Mouse (Mus musculus) testis, postnatal 14 days (tissue): ENCODE data around the gene Eddm3b.
A peak's percentile ranks its signal among the peaks of the same experiment; 100 is the strongest.

Experiments
- DNase-seq: peaks from one replicate; pipeline ENCODE4 v3.0.0; 2021; ENCODE audit warnings: low spot score

Gene Eddm3b

GRCm38 (mm10) chr14:51094921-51095320 lies 19.3 kb upstream of the Eddm3b start:
- no peak for DNase-seq

DNA sequence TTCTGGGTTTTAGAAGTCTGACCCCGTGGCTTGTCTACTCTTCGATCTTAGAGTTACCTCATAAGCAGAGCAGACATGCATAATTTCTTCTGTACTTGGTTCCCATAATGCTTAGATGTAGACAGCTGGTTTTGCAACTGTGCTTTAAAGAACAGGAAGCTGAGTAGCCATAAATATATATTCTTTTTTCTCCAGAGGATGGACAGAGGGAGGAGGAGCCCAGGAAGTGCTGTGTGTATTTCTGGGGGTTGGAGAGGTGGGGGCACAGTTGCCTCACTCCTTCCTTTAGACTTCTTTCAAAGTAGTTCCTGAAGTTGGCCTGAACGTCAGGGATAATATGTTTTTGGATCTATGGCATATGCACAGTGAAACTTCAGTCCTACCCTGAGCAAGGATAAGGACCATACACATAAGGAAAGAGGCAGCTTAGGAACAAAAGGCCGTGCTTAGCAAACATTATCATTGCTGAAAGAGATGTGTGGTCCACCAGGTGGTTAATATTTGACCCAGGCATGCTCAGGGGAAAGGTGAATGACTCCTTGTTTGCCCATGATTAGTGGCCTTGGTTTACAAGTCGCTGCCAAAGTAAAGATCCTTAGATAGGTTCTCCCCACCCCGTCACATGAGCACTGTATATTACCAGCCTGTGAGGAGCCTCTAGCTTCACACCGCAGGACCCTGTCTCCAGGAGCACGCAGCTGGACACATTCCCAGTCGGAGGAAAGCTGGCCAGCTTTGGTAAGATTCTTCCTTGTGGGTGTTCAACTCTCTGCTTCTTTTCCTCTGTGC lies 18.3 kb upstream of the Eddm3b start:
- DNase-seq = no peak

- DNase-seq = peak; percentile 54
These were observed 15.9 kb upstream of the Eddm3b start for GRCm38 (mm10) chr14:51098300-51098699.

DNA sequence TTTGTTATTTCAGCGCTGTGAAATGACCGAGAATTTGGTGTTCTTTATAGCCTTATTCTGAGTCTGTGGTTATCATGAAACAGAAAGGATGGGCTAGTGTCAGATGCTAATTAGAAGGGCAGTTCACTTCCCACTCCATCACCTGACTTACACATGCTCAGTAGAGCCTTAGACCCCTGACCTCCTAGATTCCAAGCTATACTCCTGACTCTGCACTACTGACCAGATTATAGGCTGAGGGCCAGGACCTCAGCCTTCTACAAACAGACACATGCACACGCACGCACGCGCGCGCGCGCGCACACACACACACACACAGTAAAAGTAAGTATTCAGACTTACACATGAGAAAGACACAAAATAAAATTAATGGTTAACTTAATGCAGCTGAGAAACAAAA lies 15.3 kb upstream of the Eddm3b start:
- DNase-seq = no peak

GRCm38 (mm10) chr14:51101284-51101683 lies 12.9 kb upstream of the Eddm3b start:
- DNase-seq = no peak

DNA sequence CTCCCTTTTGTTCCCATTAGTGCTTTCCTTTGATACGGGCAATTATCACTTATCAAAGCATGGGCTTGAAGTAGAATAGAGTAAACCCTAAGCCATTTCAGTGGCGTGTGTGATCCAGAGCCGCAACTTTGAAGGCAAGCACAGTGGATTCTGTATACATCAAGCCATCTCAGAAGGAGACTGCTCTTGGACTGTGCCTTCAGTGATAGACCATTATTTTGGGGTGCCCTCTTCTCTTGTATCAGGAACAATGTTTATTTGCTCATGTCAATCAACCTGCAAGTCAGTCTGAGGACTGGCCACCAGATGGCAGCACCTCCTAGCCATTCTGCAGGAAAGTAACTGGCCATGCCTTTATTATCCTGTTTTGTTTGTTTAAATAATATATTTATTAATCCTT lies 11.0 kb upstream of the Eddm3b start:
- no peak for DNase-seq

- DNase-seq = no peak
These were observed 9.9 kb upstream of the Eddm3b start for GRCm38 (mm10) chr14:51104366-51104765.

DNA sequence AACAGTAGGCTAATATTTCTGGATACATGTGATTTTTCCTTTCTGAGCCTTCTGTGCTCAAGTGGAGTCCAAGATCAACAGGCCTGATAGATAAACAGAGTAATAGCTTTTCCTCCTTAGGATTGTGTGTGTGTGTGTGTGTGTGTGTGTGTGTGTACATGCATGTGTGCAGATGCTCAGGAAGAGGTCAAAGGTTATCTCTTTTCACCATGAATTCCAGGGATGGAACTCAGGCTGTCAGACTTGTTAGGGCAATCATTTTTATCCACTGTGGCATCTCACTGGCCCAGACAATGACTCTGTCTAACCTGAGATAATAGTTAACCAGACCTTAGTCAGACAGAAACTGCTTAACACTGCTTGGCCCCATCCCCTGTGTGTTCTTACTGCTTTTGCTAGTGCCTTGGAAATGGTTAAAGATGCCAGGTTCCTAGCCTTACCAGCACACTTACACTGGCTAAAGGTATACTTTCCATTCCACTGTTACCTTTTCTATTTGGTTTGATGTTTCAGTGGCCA lies 7.7 kb upstream of the Eddm3b start:
- DNase-seq = no peak

- DNase-seq = no peak
These were observed 2.3 kb upstream of the Eddm3b start for GRCm38 (mm10) chr14:51111966-51112365.

GRCm38 (mm10) chr14:51113476-51113875 lies 750 bp upstream of the Eddm3b start:
- DNase-seq = no peak

DNA sequence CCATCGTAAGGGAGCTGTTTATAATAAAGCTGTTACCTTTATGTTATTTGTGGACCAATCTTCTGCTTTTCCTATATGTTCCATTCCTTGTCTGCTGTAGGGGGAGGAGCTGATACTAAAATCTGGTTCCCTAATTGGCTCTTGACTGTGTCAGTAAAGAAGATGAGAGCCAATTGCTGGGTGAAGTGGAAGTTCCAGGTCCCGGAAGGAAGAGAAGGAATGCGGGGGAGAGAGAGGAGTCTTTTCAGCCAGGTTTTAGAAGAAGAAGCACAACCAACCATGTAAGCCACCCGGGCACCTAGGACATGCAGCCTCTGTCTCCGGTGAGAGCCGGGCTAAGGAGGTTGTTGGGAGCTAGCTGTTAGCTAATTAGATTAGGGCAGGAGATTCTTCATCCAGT lies 11.5 kb downstream of the Eddm3b start:
- DNase-seq = no peak

DNA sequence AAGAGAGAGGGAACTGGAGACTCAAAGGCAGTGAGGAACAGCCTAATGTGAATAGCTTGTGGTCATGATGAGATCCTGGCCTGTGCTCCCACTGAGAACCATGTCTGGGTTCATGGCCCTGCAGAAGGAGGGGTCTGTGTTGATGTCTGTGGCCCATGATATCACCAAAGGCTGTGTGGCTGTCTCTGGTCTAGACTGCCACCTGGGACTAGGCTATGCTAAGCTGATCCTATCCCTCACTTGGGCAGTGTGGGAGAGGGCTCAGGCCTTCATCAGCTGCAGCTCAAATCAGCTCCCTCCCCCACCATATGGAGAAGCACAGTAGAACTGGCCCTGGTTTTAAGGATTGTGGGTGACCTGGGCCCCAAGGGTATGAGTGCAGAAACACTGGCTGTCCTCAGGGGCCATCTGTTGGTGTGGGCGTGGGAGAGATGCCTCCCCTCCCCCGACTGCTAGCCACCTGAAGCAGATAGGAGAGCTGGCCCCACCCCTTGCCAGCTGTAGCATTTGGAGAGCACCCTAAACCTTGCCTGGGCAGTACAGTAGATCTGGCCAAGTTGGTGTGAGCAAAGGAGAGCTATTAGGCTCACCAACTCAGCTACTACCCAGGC lies 13.5 kb downstream of the Eddm3b start:
- DNase-seq = no peak

DNA sequence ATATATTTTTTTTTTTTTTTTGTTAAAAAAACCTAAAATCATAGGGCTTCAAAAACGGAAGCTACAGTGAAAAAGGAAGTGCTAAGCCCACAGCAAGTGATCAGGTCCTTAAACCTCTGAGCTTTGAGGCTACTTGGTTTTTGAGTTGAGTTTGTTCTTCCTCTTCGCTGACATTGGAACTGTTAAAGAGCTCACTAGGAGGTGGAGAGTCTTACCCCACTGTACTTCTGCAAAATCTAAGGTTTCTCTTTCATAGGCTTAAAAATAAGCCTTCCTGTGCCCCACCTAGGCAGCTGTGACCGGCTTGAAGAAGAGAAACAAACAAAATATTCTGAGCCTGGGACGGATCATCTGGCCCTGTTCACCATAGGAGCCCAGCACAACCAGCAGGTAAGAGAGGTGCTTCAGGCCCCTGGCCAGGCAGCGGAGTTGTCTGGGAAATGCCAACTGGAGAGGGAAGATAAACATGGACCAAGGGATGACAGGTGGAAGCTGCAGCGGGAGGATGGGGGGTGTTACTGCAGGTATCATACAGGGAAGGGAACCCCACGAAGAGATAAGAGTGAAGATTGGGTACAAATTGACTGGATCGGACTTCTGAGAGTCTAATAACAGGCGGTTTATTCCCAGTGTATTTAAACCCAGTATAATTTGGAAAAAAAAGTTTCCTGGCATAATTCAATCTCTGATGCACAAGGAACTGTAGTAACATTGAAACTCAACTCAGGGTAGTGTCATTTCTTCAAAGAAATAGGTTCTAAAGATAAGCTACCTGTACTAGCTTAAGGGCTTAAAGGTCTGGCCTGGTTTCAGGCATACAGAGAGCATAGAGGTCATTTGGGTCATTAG lies 14.8 kb downstream of the Eddm3b start:
- DNase-seq = no peak

GRCm38 (mm10) chr14:51129624-51129975 lies 15.4 kb downstream of the Eddm3b start:
- no peak for DNase-seq

DNA sequence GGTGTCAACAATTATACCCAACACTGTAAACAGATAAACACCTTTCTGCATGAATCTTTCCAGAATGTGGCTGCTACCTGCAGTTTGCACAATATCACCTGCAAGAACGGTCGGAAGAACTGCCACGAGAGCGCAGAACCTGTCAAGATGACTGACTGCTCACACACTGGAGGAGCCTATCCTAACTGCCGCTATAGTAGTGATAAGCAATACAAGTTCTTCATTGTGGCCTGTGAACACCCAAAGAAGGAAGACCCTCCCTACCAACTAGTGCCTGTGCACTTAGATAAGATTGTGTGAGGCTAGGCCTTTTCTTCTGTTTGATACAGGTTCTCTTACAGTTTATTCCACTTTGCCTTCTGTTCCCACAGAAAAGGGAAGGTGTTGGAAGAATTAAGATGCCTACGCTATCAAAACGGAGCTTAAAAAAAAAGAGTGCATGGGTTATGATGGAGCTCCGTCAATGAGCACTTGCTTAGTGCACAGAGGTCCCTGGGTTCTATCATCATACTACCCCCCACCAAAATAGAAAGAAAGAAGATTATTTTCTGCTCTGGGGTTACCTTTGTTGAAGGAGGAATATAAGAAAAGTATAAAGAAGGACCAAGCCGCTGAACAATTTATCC lies 16.2 kb downstream of the Eddm3b start:
- no peak for DNase-seq

DNA sequence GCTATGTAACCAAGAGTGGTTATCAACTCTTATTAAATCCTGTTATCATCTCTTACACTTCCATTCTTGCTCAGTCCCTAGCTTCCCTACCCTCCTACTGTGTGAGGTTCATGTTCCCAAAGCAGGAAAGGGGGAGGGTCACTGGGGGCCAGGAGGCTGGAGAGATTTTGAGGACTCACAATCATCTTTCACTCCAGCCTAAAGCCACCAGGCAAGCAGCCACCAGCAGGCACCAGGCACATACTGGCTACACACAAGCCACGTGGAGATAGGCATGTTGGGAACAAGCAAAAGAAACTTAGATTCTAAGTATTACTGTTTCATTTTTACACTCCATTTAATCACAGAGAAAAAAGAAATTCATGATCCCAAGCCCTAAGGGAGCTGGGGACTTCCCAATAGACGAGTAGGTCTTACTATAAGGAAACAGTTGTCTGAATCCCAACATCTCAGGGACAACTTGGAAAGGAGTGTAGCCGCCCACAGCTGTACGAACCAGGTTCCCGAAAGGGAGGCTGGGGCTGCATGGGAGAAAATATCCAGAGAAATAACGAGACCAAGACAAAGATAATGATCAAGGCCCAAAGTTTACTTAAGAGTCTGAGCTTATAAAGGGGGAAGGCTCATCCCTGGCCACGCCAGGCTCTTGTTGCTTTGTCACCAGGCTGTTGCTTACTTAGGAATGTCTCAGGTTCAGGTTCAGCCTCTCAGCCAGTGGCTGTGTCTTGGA lies 17.0 kb downstream of the Eddm3b start:
- no peak for DNase-seq

DNA sequence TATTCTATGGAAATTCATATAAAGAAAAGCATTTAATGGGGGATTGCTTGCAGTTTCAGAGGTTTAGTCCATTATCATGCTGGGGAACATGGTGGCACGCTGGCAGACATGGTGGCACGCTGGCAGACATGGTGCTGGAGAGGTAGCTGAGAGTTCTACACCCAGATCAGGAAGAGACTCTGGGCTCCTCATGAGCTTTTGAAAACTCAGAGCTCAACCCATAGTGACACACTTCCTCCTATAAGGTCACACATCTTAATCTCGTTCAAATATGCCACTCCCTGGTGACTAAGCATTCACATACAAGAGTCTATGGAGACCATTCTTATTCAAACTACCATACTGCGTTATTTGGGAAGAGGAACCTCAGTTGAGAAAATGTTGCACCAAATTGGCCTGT lies 18.1 kb downstream of the Eddm3b start:
- DNase-seq = no peak

DNA sequence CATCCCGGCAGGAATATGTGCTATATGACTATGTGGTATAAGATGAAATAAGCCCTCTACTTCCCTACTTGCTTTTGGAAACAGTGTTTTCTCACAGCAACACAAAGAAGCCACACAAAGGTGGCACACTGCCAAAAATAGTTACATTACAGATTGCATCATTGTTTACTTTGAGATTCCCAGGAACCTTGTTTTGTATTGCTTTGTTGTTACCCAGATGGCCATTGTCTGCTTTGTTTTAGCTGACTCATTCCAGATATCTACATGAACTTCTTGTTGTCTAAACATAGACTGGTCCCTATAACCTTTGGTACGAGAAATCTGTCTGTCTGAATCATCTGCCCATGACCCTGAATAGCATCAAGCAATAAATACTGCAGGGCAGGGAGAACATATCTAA lies 26.1 kb downstream of the Eddm3b start:
- DNase-seq = no peak

- no peak for DNase-seq
These were observed 27.9 kb downstream of the Eddm3b start for GRCm38 (mm10) chr14:51142119-51142518.

GRCm38 (mm10) chr14:51142568-51142967 lies 28.3 kb downstream of the Eddm3b start:
- DNase-seq = no peak

DNA sequence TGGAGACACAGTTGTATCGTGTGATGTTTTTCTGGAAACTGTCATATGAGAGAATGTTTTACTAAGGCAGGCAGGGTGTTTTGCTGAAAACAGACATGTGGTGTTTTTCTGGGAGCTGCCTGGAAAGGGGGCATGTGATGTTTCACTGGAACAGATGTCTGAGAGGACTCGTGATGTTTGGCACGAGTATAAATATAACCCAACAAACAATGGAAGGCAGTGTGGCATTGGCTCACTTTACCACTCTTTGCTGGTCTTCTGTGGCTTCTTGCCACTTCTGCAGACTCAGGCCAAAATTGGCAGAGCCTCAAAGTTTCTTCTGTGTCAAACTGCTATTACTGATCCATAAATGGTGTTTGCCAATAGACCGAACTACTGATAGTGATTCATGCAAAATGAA lies 29.1 kb downstream of the Eddm3b start:
- DNase-seq = no peak

GRCm38 (mm10) chr14:51143937-51144336 lies 29.7 kb downstream of the Eddm3b start:
- DNase-seq = no peak
